Mouse (Mus musculus): ENCODE measurements around the gene Rcc2.

GRCm38 (mm10) chr4:140693513-140693912, 6.8 kb upstream of the Rcc2 start:
- no peak for TF ChIP-seq JUN (IDR thresholded peaks at IDR 0.05; ENCODE audit: insufficient read depth, low read depth, low read length)
- no peak for TF ChIP-seq ELF1 (IDR thresholded peaks at IDR 0.05; ENCODE audit: low read depth, low read length)
- no peak for TF ChIP-seq EP300 (IDR thresholded peaks at IDR 0.05; ENCODE audit: low read length)
- TF ChIP-seq JUND (conservative IDR thresholded peaks at IDR 0.05; ENCODE audit: low read depth, low read length) = no peak
- no peak for TF ChIP-seq ZC3H11A (IDR thresholded peaks at IDR 0.05; ENCODE audit: low read depth, low read length)
- TF ChIP-seq POLR2A (IDR thresholded peaks at IDR 0.05; ENCODE audit: low read depth, low read length) = no peak
- no peak for TF ChIP-seq CTCF (conservative IDR thresholded peaks at IDR 0.05 in 1 of 2, IDR thresholded peaks at IDR 0.05 in 1 of 2; ENCODE audit: low read depth in 2 of 2, low read length in 2 of 2)
